Mouse (Mus musculus) neural tube, embryonic 15.5 days (tissue): ENCODE data around the gene Zfp235. TPM values are rescaled to one million over a fixed set of nuclear protein-coding genes. Genes with fewer than 3 reads are reported as not detected.

Experiments
- ATAC-seq: fragments of 200-750 bp; cut with Nextera tagmentation; 2 replicates; pipeline ENCODE4 v1.8.0; 2017; ENCODE audit warnings: mild to moderate bottlenecking, moderate TSS enrichment, moderate library complexity; ENCODE audit not compliant: low FRiP score
- H3K27ac ChIP-seq: fragments of 300-500 bp; sonication (generic); replicated peaks from 2 replicates; pipeline ENCODE4 v1.5.1; 2015; ENCODE audit warnings: mild to moderate bottlenecking, inconsistent platforms
- H3K27me3 ChIP-seq: fragments of 300-500 bp; sonication (generic); replicated peaks from 2 replicates; pipeline ENCODE4 v1.6.1; 2015; ENCODE audit warnings: inconsistent platforms
- H3K36me3 ChIP-seq: fragments of 300-500 bp; sonication (generic); 2 replicates; pipeline ENCODE4 v1.6.1; 2015; ENCODE audit warnings: inconsistent platforms
- H3K4me1 ChIP-seq: fragments of 300-500 bp; sonication (generic); 2 replicates; pipeline ENCODE4 v1.6.1; 2015; ENCODE audit warnings: inconsistent platforms
- H3K4me2 ChIP-seq: fragments of 300-500 bp; sonication (generic); 2 replicates; pipeline ENCODE4 v1.6.1; 2015; ENCODE audit warnings: inconsistent platforms, mild to moderate bottlenecking, moderate library complexity
- H3K4me3 ChIP-seq: fragments of 300-500 bp; sonication (generic); replicated peaks from 2 replicates; pipeline ENCODE4 v1.5.1; 2015; ENCODE audit warnings: mild to moderate bottlenecking, inconsistent platforms
- H3K9ac ChIP-seq: fragments of 300-500 bp; sonication (generic); replicated peaks from 2 replicates; pipeline ENCODE4 v1.6.1; 2015; ENCODE audit warnings: mild to moderate bottlenecking, inconsistent platforms
- H3K9me3 ChIP-seq: fragments of 300-500 bp; sonication (generic); replicated peaks from 2 replicates; pipeline ENCODE4 v1.6.1; 2016; ENCODE audit warnings: inconsistent platforms
- WGBS: fragments of 180-500 bp; shearing (Covaris S2); methylation state at CpG from one replicate; pipeline ENCODE4 v1.1.7; 2015; ENCODE audit warnings: mixed read lengths; 5-methylcytosine and 5-hydroxymethylcytosine counted together
- polyA plus RNA-seq: library from polyadenylated mRNA; unstranded; fragments of >200 nt; fragmentation: Nextera tagmentation; extraction: Ambion mirVana; gene quantifications from 2 replicates; pipeline ENCODE4 v1.2.1, GENCODE M21; 2015

Gene Zfp235
- polyA plus RNA-seq = 24.4 and 24.7 TPM in 2 replicates

DNA sequence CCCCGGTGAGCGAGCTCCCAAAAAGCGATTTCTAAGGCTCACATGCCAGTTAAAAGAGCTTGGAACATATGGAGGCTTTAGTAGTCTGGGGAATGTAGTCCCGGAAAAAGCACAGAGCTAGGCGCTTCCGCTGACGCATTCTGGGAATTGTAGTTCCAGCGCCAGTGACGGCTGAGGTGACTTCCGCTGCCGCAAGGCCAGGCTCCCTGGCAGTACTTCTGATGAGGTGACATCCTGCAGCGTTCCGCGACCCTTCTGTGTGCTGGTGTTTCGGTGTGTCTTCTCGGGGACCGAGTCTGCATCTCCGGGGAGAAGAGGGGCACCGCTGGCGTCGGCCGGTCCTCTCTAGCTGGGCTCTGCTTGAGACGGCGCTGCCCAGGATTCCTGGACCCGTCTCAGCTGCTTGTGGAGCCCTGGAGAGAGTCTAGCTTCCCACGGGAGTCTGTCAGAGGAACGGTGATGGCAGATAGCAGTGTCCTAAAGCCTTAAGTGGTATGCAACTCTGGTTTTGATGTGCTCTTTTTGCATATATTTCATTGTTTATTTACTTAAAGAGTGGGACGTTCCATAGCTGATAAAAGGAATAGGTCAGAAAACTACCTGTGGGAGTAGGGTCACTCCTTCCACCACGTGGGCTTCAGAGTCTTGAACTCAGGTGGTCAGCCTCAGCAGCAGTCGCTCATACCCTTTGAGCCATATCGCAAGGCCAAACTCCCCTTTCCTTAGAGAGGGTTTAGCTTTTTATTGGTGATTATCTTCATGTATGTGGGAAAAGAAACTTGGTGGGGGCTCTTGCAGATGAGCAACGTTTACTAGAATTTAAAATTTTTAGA, at the start of gene Zfp235:
Gene Zfp235 (plus strand): TSS at position 174 of the 833 bp plus-strand sequence.
- H3K4me3 ChIP-seq = peak within 1 kb of the TSS; percentile 58
- ATAC-seq = peak; percentile 96
- 4% methylated on average over 32 of the region's 32 CpGs for WGBS
- peak within 1 kb of the TSS; percentile 73 for H3K27ac ChIP-seq
- no peaks in the 10 kb centered on the region for H3K27me3 ChIP-seq
- peaks cover 24% of the 10 kb centered on the region for H3K4me1 ChIP-seq
- H3K36me3 ChIP-seq = peaks cover 33% of the 10 kb centered on the region
- peak within 1 kb of the TSS; percentile 77 for H3K4me2 ChIP-seq
- H3K9ac ChIP-seq = peak within 1 kb of the TSS; percentile 69
- H3K9me3 ChIP-seq = no peaks in the 10 kb centered on the region

DNA sequence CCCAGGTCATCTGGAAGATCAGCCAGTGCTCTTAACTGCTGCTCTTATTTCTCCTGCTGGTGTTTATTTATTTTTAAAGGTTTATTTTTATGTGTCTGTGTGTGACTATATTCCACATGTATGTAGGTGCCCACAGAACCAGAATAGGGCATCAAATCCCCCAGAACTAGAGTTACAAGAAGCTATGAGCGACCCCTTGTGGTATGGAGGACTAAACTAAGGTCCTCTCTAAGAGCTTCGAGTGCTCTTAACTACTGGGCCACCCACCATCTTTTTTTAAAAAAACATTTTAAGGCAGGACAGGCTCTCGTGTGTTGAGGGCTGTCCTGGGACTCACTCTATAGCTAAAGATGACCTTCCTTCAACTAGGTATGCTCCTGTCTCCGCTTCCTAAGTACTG, 47.1 kb upstream of the Zfp235 start:
- 98% methylated on average over 4 of the region's 4 CpGs for WGBS
- H3K4me1 ChIP-seq = peaks cover 24% of the 10 kb centered on the region
- no peak overlapping the region for H3K27ac ChIP-seq
- no peak overlapping the region for H3K4me3 ChIP-seq
- H3K9me3 ChIP-seq = peaks cover 12% of the 10 kb centered on the region; the same call in 1 of the 2 replicates
- H3K27me3 ChIP-seq = no peaks in the 10 kb centered on the region
- no peak for ATAC-seq
- H3K36me3 ChIP-seq = peaks cover 37% of the 10 kb centered on the region
- no peak overlapping the region for H3K9ac ChIP-seq
- H3K4me2 ChIP-seq = no peak overlapping the region

DNA sequence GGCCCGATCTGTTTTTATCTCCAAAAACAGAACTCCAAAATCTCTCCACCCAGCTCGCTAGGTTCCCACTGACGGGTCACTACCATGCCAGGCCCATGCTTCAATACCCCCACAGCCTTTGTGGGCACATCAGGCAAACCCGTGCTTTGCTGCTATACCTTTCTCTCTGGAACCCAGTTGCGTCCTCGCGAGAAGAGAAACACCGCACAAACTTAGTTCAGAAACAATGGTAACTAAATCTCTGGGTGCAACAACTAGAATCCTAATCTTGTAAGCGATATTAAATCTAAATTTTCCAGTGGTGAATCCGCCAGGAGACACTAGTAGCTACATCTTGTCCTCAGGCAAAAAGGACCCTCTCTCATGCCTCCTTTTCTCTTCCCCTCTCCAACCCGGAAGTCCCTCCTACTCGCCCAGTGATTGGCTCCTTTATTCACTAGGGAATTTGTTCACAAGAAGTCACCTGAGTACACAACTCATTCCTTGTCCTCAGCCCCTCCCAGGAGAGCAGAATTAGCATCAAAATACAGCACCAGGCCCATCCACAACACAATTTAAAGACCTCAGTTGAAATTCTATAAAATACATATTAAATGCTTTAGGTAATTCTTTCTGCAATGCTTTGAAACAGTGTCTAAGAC, 46.4 kb upstream of the Zfp235 start:
- peaks cover 41% of the 10 kb centered on the region for H3K36me3 ChIP-seq
- H3K4me1 ChIP-seq = peaks cover 20% of the 10 kb centered on the region
- WGBS = 98% methylated on average over 12 of the region's 12 CpGs
- H3K27ac ChIP-seq = no peak overlapping the region
- no peak overlapping the region for H3K9ac ChIP-seq
- H3K9me3 ChIP-seq = peaks cover 11% of the 10 kb centered on the region; the same call in 1 of the 2 replicates
- ATAC-seq = no peak
- no peak overlapping the region for H3K4me2 ChIP-seq
- no peak overlapping the region for H3K4me3 ChIP-seq
- H3K27me3 ChIP-seq = no peaks in the 10 kb centered on the region

DNA sequence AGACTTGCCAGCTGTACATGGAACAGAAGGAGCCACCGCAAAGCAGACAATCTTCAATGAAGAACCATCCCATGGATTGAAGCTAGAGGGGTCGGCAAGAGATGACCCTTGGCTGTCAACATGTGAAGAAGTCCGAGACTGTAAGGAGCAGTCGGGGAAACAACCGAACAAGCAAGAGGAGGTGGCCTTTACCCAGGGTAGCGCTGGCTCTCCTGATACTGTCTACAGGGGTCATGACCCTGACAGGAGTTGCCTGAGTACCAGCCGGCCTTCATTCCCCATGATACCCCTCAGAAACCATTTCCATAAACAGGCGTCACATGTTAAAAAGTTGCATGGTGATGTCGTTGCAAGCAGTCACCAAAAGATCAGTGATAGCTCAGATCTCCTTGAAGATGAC, 29.6 kb upstream of the Zfp235 start:
- Histone ChIP-seq H3K27me3 (no peaks in the 10 kb centered on the region), H3K4me2 (no peak overlapping the region), H3K4me1 (no peaks in the 10 kb centered on the region), H3K9me3 (peaks cover 72% of the 10 kb centered on the region), H3K9ac (no peak overlapping the region), H3K36me3 (peaks cover 98% of the 10 kb centered on the region), H3K27ac (no peak overlapping the region), H3K4me3 (no peak overlapping the region)
- WGBS = 97% methylated on average over 9 of the region's 9 CpGs
- ATAC-seq = no peak

DNA sequence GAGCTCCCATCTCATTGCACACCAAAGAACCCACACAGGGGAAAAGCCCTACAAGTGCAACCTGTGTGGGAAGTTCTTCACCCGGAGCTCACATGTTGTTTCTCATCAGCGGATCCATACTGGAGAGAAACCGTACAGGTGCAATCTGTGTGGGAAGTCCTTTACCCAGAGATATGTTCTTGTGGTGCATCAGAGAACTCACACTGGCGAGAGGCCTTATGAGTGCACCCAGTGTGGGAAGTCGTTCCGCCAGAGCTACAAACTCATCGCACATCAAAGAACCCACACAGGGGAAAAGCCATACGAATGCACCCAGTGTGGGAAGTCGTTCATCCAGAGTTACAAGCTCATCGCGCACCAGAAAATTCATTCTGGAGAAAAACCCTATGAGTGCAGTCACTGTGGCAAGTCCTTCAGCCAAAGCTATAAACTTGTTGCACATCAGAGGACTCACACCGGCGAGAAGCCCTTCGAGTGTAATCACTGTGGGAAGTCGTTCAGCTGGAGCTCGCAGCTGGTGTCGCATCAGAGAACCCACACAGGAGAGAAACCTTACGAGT, 28.7 kb upstream of the Zfp235 start:
- Histone ChIP-seq H3K4me2 (no peak overlapping the region), H3K9ac (no peak overlapping the region), H3K9me3 (peaks cover 72% of the 10 kb centered on the region), H3K27me3 (no peaks in the 10 kb centered on the region), H3K36me3 (peaks cover 90% of the 10 kb centered on the region), H3K27ac (no peak overlapping the region), H3K4me1 (no peaks in the 10 kb centered on the region), H3K4me3 (no peak overlapping the region)
- ATAC-seq = no peak
- 97% methylated on average over 18 of the region's 18 CpGs for WGBS

DNA sequence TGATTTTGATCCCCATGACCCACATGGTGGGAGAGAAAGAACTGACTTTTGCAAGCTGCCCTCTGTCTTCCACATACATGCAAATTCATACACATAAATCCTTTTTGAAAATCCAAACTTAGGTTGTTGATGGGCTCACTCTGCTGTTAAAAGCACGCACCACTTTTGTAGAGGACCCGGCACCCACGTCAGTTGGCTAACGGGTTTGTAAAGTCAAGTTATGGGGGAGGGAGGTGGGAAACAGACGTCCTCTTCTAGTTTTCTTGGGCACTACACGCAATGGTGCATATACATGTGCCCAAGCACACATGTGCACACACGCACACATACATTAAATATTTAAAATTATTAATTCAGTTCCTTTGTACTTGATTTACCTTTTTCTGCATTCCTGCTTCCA, 23.1 kb upstream of the Zfp235 start:
- no peak for ATAC-seq
- no peak overlapping the region for H3K9ac ChIP-seq
- no peak overlapping the region for H3K4me3 ChIP-seq
- peaks cover 28% of the 10 kb centered on the region for H3K9me3 ChIP-seq
- no peak overlapping the region for H3K27ac ChIP-seq
- peaks cover 6% of the 10 kb centered on the region for H3K4me1 ChIP-seq
- no peaks in the 10 kb centered on the region for H3K27me3 ChIP-seq
- peaks cover 34% of the 10 kb centered on the region for H3K36me3 ChIP-seq
- no peak overlapping the region for H3K4me2 ChIP-seq
- WGBS = 97% methylated on average over 7 of the region's 7 CpGs

DNA sequence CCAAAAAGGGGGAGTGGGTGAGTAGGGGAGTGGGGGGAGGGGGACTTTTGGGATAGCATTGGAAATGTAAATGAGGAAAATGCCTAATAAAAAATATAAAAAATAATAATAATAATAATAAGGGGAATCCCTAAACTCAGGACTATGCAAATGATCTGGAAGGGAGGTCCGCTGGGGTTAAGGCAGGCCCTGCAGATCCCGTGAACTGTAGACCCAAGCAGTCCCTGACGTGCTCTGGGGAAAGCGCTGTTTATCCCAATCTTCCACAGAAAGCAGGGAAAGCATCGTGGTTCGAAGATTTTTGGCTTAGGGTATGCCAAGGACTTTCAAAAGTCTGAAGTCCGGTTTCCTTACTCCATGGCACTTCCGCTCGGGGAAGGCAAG, 22.2 kb upstream of the Zfp235 start:
- ATAC-seq = peak; percentile 76
- Histone ChIP-seq H3K4me1 (peaks cover 6% of the 10 kb centered on the region), H3K9ac (0 out of 2 replicates have a peak overlapping the region, but pooled peaks have one; percentile 43), H3K27me3 (no peaks in the 10 kb centered on the region), H3K4me2 (peak overlapping the region; percentile 82), H3K27ac (peak overlapping the region; percentile 73), H3K4me3 (peak overlapping the region; percentile 74), H3K36me3 (peaks cover 25% of the 10 kb centered on the region), H3K9me3 (peaks cover 19% of the 10 kb centered on the region)
- WGBS = 5% methylated on average over 9 of the region's 9 CpGs

DNA sequence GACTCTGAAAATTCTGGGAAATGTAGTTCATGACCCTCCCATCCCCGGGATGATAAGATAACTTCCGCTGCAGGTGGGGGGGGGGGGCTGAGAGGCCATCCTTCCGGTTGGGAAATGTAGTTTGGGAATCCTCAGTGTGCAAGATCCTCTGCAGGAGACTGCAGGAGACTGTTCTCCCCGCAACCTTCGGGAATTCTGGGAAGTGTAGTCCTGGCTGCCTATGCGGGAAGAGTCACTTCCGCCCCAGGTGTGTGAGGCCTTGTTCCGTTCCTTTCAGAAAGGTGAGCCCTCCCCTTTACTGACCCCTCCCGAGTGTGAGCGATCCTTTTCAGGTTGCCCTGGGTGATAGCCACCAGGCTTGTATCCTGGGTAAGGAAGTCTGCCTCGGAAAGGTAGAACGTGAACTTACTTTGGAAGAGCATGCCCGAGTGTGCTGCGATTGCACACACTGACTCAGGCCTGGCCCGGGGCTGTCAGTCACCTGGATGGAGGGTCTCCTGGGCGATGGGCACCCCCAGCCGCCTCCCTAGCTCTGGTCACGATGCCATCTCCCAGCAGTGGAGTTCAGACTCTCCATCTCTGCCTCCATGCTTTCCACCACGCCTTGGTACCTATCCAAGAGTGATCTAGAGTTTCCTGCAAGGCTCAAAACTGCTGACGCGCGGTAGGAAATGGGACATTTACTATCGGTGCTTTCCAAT, 21.7 kb upstream of the Zfp235 start, which contains the start of gene Zfp112:
Gene Zfp112 (plus strand): TSS at position 159 of the 701 bp plus-strand sequence.
- H3K4me1 ChIP-seq = peaks cover 6% of the 10 kb centered on the region
- 3% methylated on average over 23 of the region's 23 CpGs for WGBS
- peaks cover 19% of the 10 kb centered on the region for H3K36me3 ChIP-seq
- peak within 1 kb of the TSS; percentile 88 for H3K9ac ChIP-seq
- peak; percentile 97 for ATAC-seq
- peaks cover 14% of the 10 kb centered on the region; the same call in 1 of the 2 replicates for H3K9me3 ChIP-seq
- peak within 1 kb of the TSS; percentile 74 for H3K4me3 ChIP-seq
- peak within 1 kb of the TSS; percentile 80 for H3K27ac ChIP-seq
- peak within 1 kb of the TSS; percentile 82 for H3K4me2 ChIP-seq
- no peaks in the 10 kb centered on the region for H3K27me3 ChIP-seq

DNA sequence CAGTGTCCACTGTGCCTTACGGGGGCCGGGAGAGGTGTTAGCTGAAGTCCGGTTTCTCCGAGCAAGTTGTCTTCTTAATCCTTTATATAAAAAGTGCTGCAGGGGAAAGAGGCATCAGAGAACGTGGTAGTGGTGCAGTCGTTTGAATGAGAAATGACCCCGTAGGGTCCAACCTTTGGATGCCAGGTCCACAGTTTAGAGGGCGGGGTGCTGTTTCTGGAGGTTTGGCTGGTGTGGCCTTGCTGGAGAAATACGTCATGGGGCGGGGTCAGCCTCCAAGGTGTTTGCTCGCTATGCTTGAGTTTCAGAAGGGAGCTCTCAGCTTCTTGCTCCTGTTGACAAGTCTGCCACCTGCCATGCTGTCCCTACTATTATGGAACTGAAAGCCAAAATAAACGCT, 21.0 kb upstream of the Zfp235 start:
- Histone ChIP-seq H3K4me3 (peak overlapping the region; percentile 74), H3K4me2 (peak overlapping the region; percentile 82), H3K27me3 (no peaks in the 10 kb centered on the region), H3K9ac (peak overlapping the region; percentile 88), H3K36me3 (peaks cover 12% of the 10 kb centered on the region), H3K4me1 (peaks cover 6% of the 10 kb centered on the region), H3K9me3 (peaks cover 9% of the 10 kb centered on the region; the same call in 1 of the 2 replicates), H3K27ac (peak overlapping the region; percentile 80)
- 14% methylated on average over 12 of the region's 12 CpGs for WGBS
- peak; percentile 12; the same call in 1 of the 2 replicates for ATAC-seq

DNA sequence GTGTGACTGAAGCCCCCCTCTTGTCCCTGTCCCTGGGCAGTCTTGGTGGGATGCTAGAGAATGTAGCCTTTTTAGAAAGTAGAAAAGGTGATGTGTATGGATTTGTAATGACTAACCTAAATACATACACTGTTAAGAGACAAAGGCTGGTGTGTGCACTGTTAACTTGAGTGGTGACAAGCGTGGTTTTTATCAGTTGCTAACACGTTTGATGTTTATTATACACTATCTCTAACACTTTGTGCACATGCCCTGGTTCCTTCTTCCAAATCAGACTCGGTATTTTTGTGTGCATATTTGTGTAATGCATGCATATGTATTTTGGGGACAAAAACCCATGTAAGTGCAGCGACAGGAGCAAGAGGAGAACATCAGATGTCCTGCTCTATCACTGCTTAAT, 17.3 kb upstream of the Zfp235 start:
- Histone ChIP-seq H3K9me3 (no peaks in the 10 kb centered on the region), H3K4me2 (no peak overlapping the region), H3K36me3 (peaks cover 5% of the 10 kb centered on the region; the same call in 1 of the 2 replicates), H3K9ac (no peak overlapping the region), H3K27ac (no peak overlapping the region), H3K27me3 (no peaks in the 10 kb centered on the region), H3K4me1 (peaks cover 6% of the 10 kb centered on the region), H3K4me3 (no peak overlapping the region)
- no peak for ATAC-seq
- WGBS = 87% methylated on average over 4 of the region's 4 CpGs

DNA sequence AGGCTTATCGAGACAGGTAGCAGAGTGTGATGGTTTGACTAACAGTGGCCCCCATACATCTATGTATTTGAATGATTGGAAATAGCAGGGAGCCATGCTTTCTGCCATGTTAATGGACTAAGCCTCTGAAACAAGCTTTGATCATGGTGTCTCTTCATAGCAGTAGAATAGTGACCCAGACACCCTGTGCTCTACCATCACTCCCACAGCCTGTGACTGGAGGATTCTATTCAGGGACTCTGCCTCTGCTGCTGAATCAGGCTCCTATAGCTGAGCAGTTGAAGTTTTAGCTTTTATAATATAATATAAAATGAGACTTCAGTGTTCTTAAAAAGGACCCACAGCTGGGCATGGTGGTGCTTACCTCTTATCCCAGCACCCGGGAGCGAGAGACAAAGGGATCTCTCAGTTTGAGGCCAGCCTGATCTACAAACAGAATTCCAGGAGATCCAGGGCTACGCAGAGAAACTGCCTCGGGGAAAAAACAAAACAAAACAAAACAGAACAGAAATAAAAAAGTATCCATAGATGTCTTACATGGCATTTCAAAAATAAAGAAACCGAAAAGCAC, 459 bp upstream of the Zfp235 start:
- 17% methylated on average over 6 of the region's 6 CpGs for WGBS
- Histone ChIP-seq H3K9me3 (no peaks in the 10 kb centered on the region), H3K9ac (peak overlapping the region; percentile 69), H3K4me3 (peak overlapping the region; percentile 58), H3K36me3 (peaks cover 26% of the 10 kb centered on the region), H3K4me2 (peak overlapping the region; percentile 77), H3K4me1 (peaks cover 24% of the 10 kb centered on the region), H3K27me3 (no peaks in the 10 kb centered on the region), H3K27ac (peak overlapping the region; percentile 73)
- peak; percentile 72 for ATAC-seq
